Mouse (Mus musculus) heart, embryonic 10.5 days (tissue): ENCODE data around the gene Keg1. TPM values are rescaled to one million over a fixed set of nuclear protein-coding genes. Genes with fewer than 3 reads are reported as not detected.
"Not testable (repeated sequence)": the region's sequence is repeated elsewhere in the genome, so short reads cannot be mapped to it uniquely, and the experiment has no call there.

Source experiments
- DNase-seq: peaks from one replicate; pipeline ENCODE4 v3.0.0-alpha.2; 2017; ENCODE audit warnings: low spot score
- H3K27ac ChIP-seq: fragments of 300-500 bp; sonication (generic); 2 replicates; pipeline ENCODE4 v1.5.1; 2016; ENCODE audit warnings: mild to moderate bottlenecking
- H3K27me3 ChIP-seq: fragments of 300-500 bp; sonication (generic); 2 replicates; pipeline ENCODE4 v1.6.1; 2016; ENCODE audit warnings: mild to moderate bottlenecking; ENCODE audit not compliant: poor library complexity, insufficient read depth, severe bottlenecking
- H3K36me3 ChIP-seq: fragments of 300-500 bp; sonication (generic); 2 replicates; pipeline ENCODE4 v1.6.1; 2016; ENCODE audit warnings: mild to moderate bottlenecking, moderate library complexity
- H3K4me1 ChIP-seq: fragments of 300-500 bp; sonication (generic); 2 replicates; pipeline ENCODE4 v1.6.1; 2016; ENCODE audit warnings: mild to moderate bottlenecking
- H3K4me3 ChIP-seq: fragments of 300-500 bp; sonication (generic); 2 replicates; pipeline ENCODE4 v1.5.1; 2016; ENCODE audit warnings: mild to moderate bottlenecking, moderate library complexity
- H3K9me3 ChIP-seq: fragments of 300-500 bp; sonication (generic); 2 replicates; pipeline ENCODE4 v1.6.1; 2016; ENCODE audit warnings: mild to moderate bottlenecking, moderate library complexity
- WGBS: fragments of 180-500 bp; shearing (Covaris S2); methylation state at CpG from one replicate; pipeline ENCODE4 v1.1.7; 2016; 5-methylcytosine and 5-hydroxymethylcytosine counted together
- polyA plus RNA-seq: library from polyadenylated mRNA; unstranded; fragments of >200 nt; fragmentation: Nextera tagmentation; extraction: Ambion mirVana; gene quantifications from 2 replicates; pipeline ENCODE4 v1.2.1, GENCODE M21; 2016

The Keg1 gene
- polyA plus RNA-seq, 1 experiment from 2014 or later = not detected

- not testable (repeated sequence) for H3K4me3 ChIP-seq, H3K27me3 ChIP-seq, DNase-seq, H3K9me3 ChIP-seq, H3K36me3 ChIP-seq, H3K27ac ChIP-seq, H3K4me1 ChIP-seq
- WGBS = 78% methylated on average over 5 of the region's 5 CpGs
Observed at GRCm38 (mm10) chr19:12720919-12721318, 25.3 kb downstream of the Keg1 start.

GRCm38 (mm10) chr19:12721596-12721995 is 26.0 kb downstream of the Keg1 start:
- not testable (repeated sequence) for H3K36me3 ChIP-seq, DNase-seq, H3K27ac ChIP-seq, H3K27me3 ChIP-seq, H3K4me3 ChIP-seq, H3K9me3 ChIP-seq, H3K4me1 ChIP-seq
- WGBS = 78% methylated on average over 7 of the region's 7 CpGs

- Histone ChIP-seq H3K27me3 (no peaks in the 10 kb centered on the region), H3K27ac (no peak overlapping the region), H3K9me3 (no peaks in the 10 kb centered on the region), H3K4me1 (no peaks in the 10 kb centered on the region), H3K4me3 (no peak overlapping the region), H3K36me3 (no peaks in the 10 kb centered on the region)
- DNase-seq = no peak
- 66% methylated on average over 3 of the region's 3 CpGs for WGBS
Observed at GRCm38 (mm10) chr19:12722308-12722707, 26.7 kb downstream of the Keg1 start.

- Histone ChIP-seq H3K4me1 (no peaks in the 10 kb centered on the region), H3K27me3 (no peaks in the 10 kb centered on the region), H3K27ac (no peak overlapping the region), H3K4me3 (no peak overlapping the region), H3K9me3 (no peaks in the 10 kb centered on the region), H3K36me3 (no peaks in the 10 kb centered on the region)
- WGBS = 75% methylated on average over 1 of the region's 1 CpGs
- no peak for DNase-seq
Observed at GRCm38 (mm10) chr19:12725851-12726250, 30.3 kb downstream of the Keg1 start.

GRCm38 (mm10) chr19:12731036-12731435 is 35.5 kb downstream of the Keg1 start:
- DNase-seq = no peak
- Histone ChIP-seq H3K27me3 (no peaks in the 10 kb centered on the region), H3K27ac (no peak overlapping the region), H3K4me1 (no peaks in the 10 kb centered on the region), H3K4me3 (no peak overlapping the region), H3K36me3 (no peaks in the 10 kb centered on the region), H3K9me3 (no peaks in the 10 kb centered on the region)
- 69% methylated on average over 1 of the region's 1 CpGs for WGBS

- H3K4me1 ChIP-seq = no peaks in the 10 kb centered on the region
- no peaks in the 10 kb centered on the region for H3K36me3 ChIP-seq
- WGBS = 73% methylated on average over 2 of the region's 2 CpGs
Observed at GRCm38 (mm10) chr19:12731950-12732349, 36.4 kb downstream of the Keg1 start.

GRCm38 (mm10) chr19:12756286-12756685 is 60.7 kb downstream of the Keg1 start:
- Histone ChIP-seq H3K27me3 (no peaks in the 10 kb centered on the region), H3K4me3 (no peak overlapping the region), H3K36me3 (no peaks in the 10 kb centered on the region), H3K9me3 (no peaks in the 10 kb centered on the region), H3K27ac (no peak overlapping the region), H3K4me1 (no peaks in the 10 kb centered on the region)
- no peak for DNase-seq
- 72% methylated on average over 3 of the region's 3 CpGs for WGBS

More at GRCm38 (mm10) chr19:12731950-12732349, 36.4 kb downstream of the Keg1 start:
- no peaks in the 10 kb centered on the region for H3K27me3 ChIP-seq
- H3K4me3 ChIP-seq = no peak overlapping the region
- H3K27ac ChIP-seq = no peak overlapping the region
- DNase-seq = no peak
- no peaks in the 10 kb centered on the region for H3K9me3 ChIP-seq

- Histone ChIP-seq H3K4me1 (no peaks in the 10 kb centered on the region), H3K27ac (no peak overlapping the region), H3K9me3 (no peaks in the 10 kb centered on the region), H3K4me3 (no peak overlapping the region), H3K27me3 (no peaks in the 10 kb centered on the region), H3K36me3 (peaks cover 19% of the 10 kb centered on the region)
- WGBS = 86% methylated on average over 1 of the region's 1 CpGs
- no peak for DNase-seq
Observed at GRCm38 (mm10) chr19:12758936-12759478, 63.4 kb downstream of the Keg1 start.

- Histone ChIP-seq H3K27me3 (no peaks in the 10 kb centered on the region), H3K4me1 (no peaks in the 10 kb centered on the region), H3K36me3 (peaks cover 24% of the 10 kb centered on the region), H3K27ac (no peak overlapping the region), H3K9me3 (no peaks in the 10 kb centered on the region), H3K4me3 (no peak overlapping the region)
- WGBS = 81% methylated on average over 2 of the region's 2 CpGs
- no peak for DNase-seq
Observed at GRCm38 (mm10) chr19:12759656-12760055, 64.1 kb downstream of the Keg1 start.

GRCm38 (mm10) chr19:12762212-12763130 is 66.9 kb downstream of the Keg1 start:
- no peaks in the 10 kb centered on the region for H3K4me1 ChIP-seq
- H3K4me3 ChIP-seq = no peak overlapping the region
- no peaks in the 10 kb centered on the region for H3K27me3 ChIP-seq
- WGBS = 62% methylated on average over 2 of the region's 2 CpGs
- peaks cover 34% of the 10 kb centered on the region for H3K36me3 ChIP-seq
- H3K27ac ChIP-seq = no peak overlapping the region
- H3K9me3 ChIP-seq = no peaks in the 10 kb centered on the region
- no peak for DNase-seq

- H3K9me3 ChIP-seq = no peaks in the 10 kb centered on the region
- peaks cover 62% of the 10 kb centered on the region for H3K36me3 ChIP-seq
- no peak within 1 kb of the TSS for H3K4me3 ChIP-seq
- 72% methylated on average over 7 of the region's 7 CpGs for WGBS
- H3K27ac ChIP-seq = no peak within 1 kb of the TSS
- no peak for DNase-seq
- H3K27me3 ChIP-seq = no peaks in the 10 kb centered on the region
- no peaks in the 10 kb centered on the region for H3K4me1 ChIP-seq
Observed at GRCm38 (mm10) chr19:12765308-12765707, 69.7 kb downstream of the Keg1 start, which contains the start of gene Cntf. Gene Cntf, minus strand, starts transcription at chr19:12765632.
